Mouse (Mus musculus) CH12.LX (cell line): ENCODE data around the gene Psmc3ip.

ENCODE experiments used
- CTCF ChIP-seq, 2 experiments: IDR thresholded peaks in 1 of 2; conservative IDR thresholded peaks in 1 of 2; 2 replicates each; pipeline ENCODE4 v1.5.1; 2011 to 2012; ENCODE audit warnings: low read depth in 2 of 2, low read length in 2 of 2, improper control_type of control experiment in 1 of 2, inconsistent platforms in 1 of 2, mild to moderate bottlenecking in 1 of 2, moderate library complexity in 1 of 2
- JUND ChIP-seq: conservative IDR thresholded peaks from 2 replicates; pipeline ENCODE4 v1.6.1; 2011; ENCODE audit warnings: low read depth, low read length, improper control_type of control experiment
- NELFE ChIP-seq: IDR thresholded peaks from 2 replicates; pipeline ENCODE4 v1.6.1; 2011; ENCODE audit warnings: low read depth, low read length, improper control_type of control experiment
- RAD21 ChIP-seq: IDR thresholded peaks from 2 replicates; pipeline ENCODE4 v1.6.1; 2011; ENCODE audit warnings: low read depth, mild to moderate bottlenecking, low read length, improper control_type of control experiment, moderate library complexity

DNA sequence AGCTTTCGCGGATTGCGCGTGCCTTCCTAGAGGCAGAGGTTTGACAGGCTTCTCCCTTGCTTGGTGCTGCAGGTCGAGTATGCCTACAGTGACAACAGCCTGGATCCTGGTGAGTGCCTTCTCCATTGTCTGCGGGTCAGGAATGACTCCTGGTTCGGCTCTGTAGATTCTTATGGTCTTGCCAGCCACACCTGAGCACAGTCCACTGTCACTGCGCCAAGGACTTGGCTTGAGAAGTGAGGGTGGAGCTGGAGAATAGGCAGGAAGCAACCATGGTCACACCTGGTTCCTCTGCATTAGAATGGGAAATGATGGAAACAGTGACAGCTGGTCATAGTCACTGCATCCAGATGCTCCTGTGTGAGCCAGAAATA is 7.6 kb downstream of the Psmc3ip start:
- TF ChIP-seq NELFE: no peak
- no peak for TF ChIP-seq CTCF (conservative IDR thresholded peaks at IDR 0.05 in 1 of 2, IDR thresholded peaks at IDR 0.05 in 1 of 2; ENCODE audit: low read depth in 2 of 2, low read length in 2 of 2)
- TF ChIP-seq JUND: no peak
- TF ChIP-seq RAD21: no peak
